Mouse (Mus musculus) heart, embryonic 14.5 days (tissue): ENCODE data around the gene Coro1a. TPM values are rescaled to one million over a fixed set of nuclear protein-coding genes. Genes with fewer than 3 reads are reported as not detected.

Experiments
- ATAC-seq: fragments of 200-750 bp; cut with Nextera tagmentation; 2 replicates; pipeline ENCODE4 v1.8.0; 2017; ENCODE audit warnings: low read depth, moderate TSS enrichment; ENCODE audit not compliant: insufficient number of reproducible peaks, insufficient read depth, low FRiP score
- H3K27ac ChIP-seq, 2 experiments: fragments of 200-500 bp in 1 of 2; fragments of 300-500 bp in 1 of 2; sonication (generic) in 1 of 2; replicated peaks in 1 of 2; 2 replicates each; pipeline ENCODE4 v1.5.1; 2012 to 2014; ENCODE audit warnings: low read depth in 2 of 2, low read length in 2 of 2, control low read depth in 1 of 2, mild to moderate bottlenecking in 1 of 2, mixed read lengths in 1 of 2; ENCODE audit not compliant: control insufficient read depth in 1 of 2, insufficient read depth in 1 of 2
- H3K27me3 ChIP-seq: fragments of 300-500 bp; sonication (generic); 2 replicates; pipeline ENCODE4 v1.6.1; 2014; ENCODE audit warnings: mild to moderate bottlenecking, low read length, control low read depth; ENCODE audit not compliant: control insufficient read depth, insufficient read depth
- H3K36me3 ChIP-seq: fragments of 300-500 bp; sonication (generic); 2 replicates; pipeline ENCODE4 v1.6.1; 2014; ENCODE audit warnings: mild to moderate bottlenecking, control low read depth, low read length, mixed read lengths; ENCODE audit not compliant: control insufficient read depth, insufficient read depth
- H3K4me1 ChIP-seq, 2 experiments: fragments of 200-500 bp in 1 of 2; fragments of 300-500 bp in 1 of 2; sonication (generic) in 1 of 2; 2 replicates each; pipeline ENCODE4 v1.6.1; 2012 to 2014; ENCODE audit warnings: low read length in 2 of 2, control low read depth in 1 of 2, mixed read lengths in 1 of 2; ENCODE audit not compliant: control insufficient read depth in 2 of 2, insufficient read depth in 2 of 2
- H3K4me2 ChIP-seq: fragments of 300-500 bp; sonication (generic); 2 replicates; pipeline ENCODE4 v1.6.1; 2014; ENCODE audit warnings: mild to moderate bottlenecking, low read length
- H3K4me3 ChIP-seq, 2 experiments: fragments of 200-500 bp in 1 of 2; fragments of 300-500 bp in 1 of 2; sonication (generic) in 1 of 2; 2 replicates each; pipeline ENCODE4 v1.5.1; 2012 to 2014; ENCODE audit warnings: low read length in 2 of 2, mild to moderate bottlenecking in 2 of 2, control low read depth in 1 of 2, low read depth in 1 of 2, moderate library complexity in 1 of 2; ENCODE audit not compliant: control insufficient read depth in 1 of 2, insufficient read depth in 1 of 2
- H3K9ac ChIP-seq: fragments of 300-500 bp; sonication (generic); 2 replicates; pipeline ENCODE4 v1.6.1; 2014; ENCODE audit warnings: mild to moderate bottlenecking, low read length
- H3K9me3 ChIP-seq: fragments of 300-500 bp; sonication (generic); 2 replicates; pipeline ENCODE4 v1.6.1; 2016; ENCODE audit warnings: low read length, control low read depth; ENCODE audit not compliant: control insufficient read depth
- WGBS: fragments of 180-500 bp; shearing (Covaris S2); extraction: QIAGEN DNeasy Blood & Tissue Kit; methylation state at CpG from one replicate; pipeline ENCODE4 v1.1.7; 2014; 5-methylcytosine and 5-hydroxymethylcytosine counted together
- polyA plus RNA-seq: library from polyadenylated mRNA; unstranded; fragments of >200 nt; fragmentation: Nextera tagmentation; extraction: Ambion mirVana; gene quantifications from 2 replicates; pipeline ENCODE4 v1.2.1, GENCODE M21; 2014

Gene Coro1a
- polyA plus RNA-seq, 1 experiment from 2014 or later = 10.2 TPM

GRCm38 (mm10) chr7:126704121-126704980 is 3.2 kb downstream of the Coro1a start:
- Histone ChIP-seq H3K9ac (peak overlapping the region; percentile 54), H3K4me2 (peak overlapping the region; percentile 68), H3K27me3 (peaks cover 38% of the 10 kb centered on the region), H3K9me3 (peaks cover 5% of the 10 kb centered on the region; the same call in 1 of the 2 replicates), H3K36me3 (no peaks in the 10 kb centered on the region), H3K4me1 (peaks cover 3 to 8% of the 10 kb centered on the region in 2 experiments), H3K27ac (no peak overlapping the region), H3K4me3 (peak overlapping the region; percentile 36 to 43)
- no peak; the same call in 1 of the 2 replicates for ATAC-seq
- 2% methylated on average over 39 of the region's 39 CpGs for WGBS

DNA sequence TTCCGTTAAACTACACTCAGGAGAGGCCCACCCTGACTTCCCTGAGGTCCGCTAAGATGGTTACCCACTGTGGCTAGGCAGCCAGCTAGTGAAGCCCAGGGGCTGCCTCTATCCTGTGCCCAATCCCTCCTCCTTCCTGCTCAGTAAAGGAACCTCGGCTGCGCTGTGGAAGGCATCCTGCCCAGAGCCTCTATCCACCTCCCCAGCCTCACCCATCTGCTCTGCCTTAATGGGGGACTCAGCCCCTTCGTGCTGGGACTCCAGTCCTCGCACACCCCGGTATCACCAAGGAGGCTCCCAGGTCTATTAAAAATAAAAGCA is 3.9 kb downstream of the Coro1a start:
- Histone ChIP-seq H3K9me3 (0 out of 2 replicates have a peak, but pooled peaks cover under 1% of the 10 kb centered on the region), H3K36me3 (no peaks in the 10 kb centered on the region), H3K4me2 (no peak overlapping the region), H3K4me3 (peak overlapping the region in 1 of 2 experiments; percentile 43; a peak in 2 of 4 replicates), H3K4me1 (peaks cover 5 to 8% of the 10 kb centered on the region in 2 experiments), H3K27ac (no peak overlapping the region), H3K27me3 (peaks cover 38% of the 10 kb centered on the region), H3K9ac (no peak overlapping the region)
- no peak for ATAC-seq
- whole genome bisulfite sequencing = 20% methylated on average over 7 of the region's 7 CpGs

GRCm38 (mm10) chr7:126702861-126703756 is 4.5 kb downstream of the Coro1a start:
- Histone ChIP-seq H3K27ac (no peak overlapping the region), H3K4me3 (no peak overlapping the region), H3K9ac (no peak overlapping the region), H3K9me3 (no peaks in the 10 kb centered on the region), H3K4me2 (no peak overlapping the region), H3K27me3 (peaks cover 38% of the 10 kb centered on the region), H3K36me3 (no peaks in the 10 kb centered on the region), H3K4me1 (peaks cover 5 to 8% of the 10 kb centered on the region in 2 experiments)
- WGBS = 76% methylated on average over 12 of the region's 12 CpGs
- no peak for ATAC-seq

DNA sequence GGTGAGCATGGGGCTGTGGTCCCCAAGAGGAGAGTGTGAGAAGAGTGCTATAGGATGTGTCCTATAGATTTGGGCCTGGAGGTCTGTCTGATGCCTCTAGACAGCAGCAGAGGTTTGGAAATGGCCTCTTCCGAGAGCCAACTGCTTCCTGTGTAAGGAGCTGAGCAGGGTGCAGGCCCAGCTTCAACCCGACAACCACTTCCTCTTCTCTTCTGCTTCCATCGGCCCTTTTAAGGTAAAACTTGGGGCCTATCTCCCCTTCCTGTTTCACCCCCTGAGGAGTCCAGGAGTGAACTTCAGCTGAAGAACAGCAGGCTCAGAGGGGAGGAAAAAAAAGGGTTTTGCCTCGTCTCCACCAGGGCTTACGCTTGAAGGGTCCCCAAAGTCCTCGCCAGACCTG is 5.2 kb downstream of the Coro1a start:
- no peak overlapping the region for H3K4me3 ChIP-seq
- 63% methylated on average over 6 of the region's 6 CpGs for WGBS
- no peak overlapping the region for H3K4me2 ChIP-seq
- peaks cover 5 to 8% of the 10 kb centered on the region in 2 experiments for H3K4me1 ChIP-seq
- H3K9ac ChIP-seq = no peak overlapping the region
- ATAC-seq = no peak
- H3K27me3 ChIP-seq = peaks cover 38% of the 10 kb centered on the region
- H3K36me3 ChIP-seq = no peaks in the 10 kb centered on the region
- no peak overlapping the region for H3K27ac ChIP-seq
- no peaks in the 10 kb centered on the region for H3K9me3 ChIP-seq

GRCm38 (mm10) chr7:126701559-126702357 is 5.8 kb downstream of the Coro1a start:
- ATAC-seq = no peak
- H3K9me3 ChIP-seq = no peaks in the 10 kb centered on the region
- peaks cover 38% of the 10 kb centered on the region for H3K27me3 ChIP-seq
- no peak overlapping the region for H3K27ac ChIP-seq
- H3K4me2 ChIP-seq = peak overlapping the region; percentile 55
- peak overlapping the region; percentile 50; the same call in 1 of the 2 replicates for H3K9ac ChIP-seq
- no peaks in the 10 kb centered on the region for H3K36me3 ChIP-seq
- peak overlapping the region in 1 of 2 experiments; percentile 6; a peak in 2 of 4 replicates for H3K4me3 ChIP-seq
- H3K4me1 ChIP-seq = peaks cover 5 to 11% of the 10 kb centered on the region in 2 experiments
- WGBS = 54% methylated on average over 24 of the region's 24 CpGs

DNA sequence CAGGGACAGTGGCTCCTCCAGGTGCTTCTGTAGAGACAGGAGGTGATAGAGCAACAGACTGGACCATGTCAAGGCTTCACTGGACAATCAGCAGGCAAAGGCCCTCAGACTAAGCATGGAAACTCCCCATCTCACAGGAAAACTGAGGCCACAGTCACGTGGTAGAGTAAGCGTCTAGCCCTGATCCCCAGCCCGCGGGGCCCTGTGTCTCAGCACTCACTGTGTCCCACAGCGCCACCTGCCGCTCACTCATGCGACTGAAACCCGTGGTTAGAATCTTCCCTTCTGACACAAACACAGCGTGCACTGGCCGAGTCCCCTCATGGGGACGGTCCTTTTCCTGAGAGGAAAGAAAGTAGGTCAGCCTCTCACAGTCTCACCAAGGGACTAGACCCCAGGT is 6.5 kb downstream of the Coro1a start:
- H3K4me3 ChIP-seq = peak overlapping the region in 1 of 2 experiments; percentile 6; a peak in 2 of 4 replicates
- peaks cover 10 to 17% of the 10 kb centered on the region in 2 experiments for H3K4me1 ChIP-seq
- ATAC-seq = no peak
- peak overlapping the region; percentile 55 for H3K4me2 ChIP-seq
- H3K36me3 ChIP-seq = no peaks in the 10 kb centered on the region
- H3K27ac ChIP-seq = no peak overlapping the region
- no peaks in the 10 kb centered on the region for H3K9me3 ChIP-seq
- H3K27me3 ChIP-seq = peaks cover 38% of the 10 kb centered on the region
- under 1% methylated on average over 11 of the region's 11 CpGs for WGBS
- peak overlapping the region; percentile 50; the same call in 1 of the 2 replicates for H3K9ac ChIP-seq
